Mouse (Mus musculus) CH12F3 (cell line): ENCODE data around the gene Vsx2.

Experiments used
- in situ Hi-C: fragments of 300-500 bp; cut with MboI; formaldehyde crosslinking; loops from 2 replicates; pipeline ENCODE4 v1.14.3; 2020; ENCODE audit warnings: low sequenced_read_pairs

Gene Vsx2

DNA sequence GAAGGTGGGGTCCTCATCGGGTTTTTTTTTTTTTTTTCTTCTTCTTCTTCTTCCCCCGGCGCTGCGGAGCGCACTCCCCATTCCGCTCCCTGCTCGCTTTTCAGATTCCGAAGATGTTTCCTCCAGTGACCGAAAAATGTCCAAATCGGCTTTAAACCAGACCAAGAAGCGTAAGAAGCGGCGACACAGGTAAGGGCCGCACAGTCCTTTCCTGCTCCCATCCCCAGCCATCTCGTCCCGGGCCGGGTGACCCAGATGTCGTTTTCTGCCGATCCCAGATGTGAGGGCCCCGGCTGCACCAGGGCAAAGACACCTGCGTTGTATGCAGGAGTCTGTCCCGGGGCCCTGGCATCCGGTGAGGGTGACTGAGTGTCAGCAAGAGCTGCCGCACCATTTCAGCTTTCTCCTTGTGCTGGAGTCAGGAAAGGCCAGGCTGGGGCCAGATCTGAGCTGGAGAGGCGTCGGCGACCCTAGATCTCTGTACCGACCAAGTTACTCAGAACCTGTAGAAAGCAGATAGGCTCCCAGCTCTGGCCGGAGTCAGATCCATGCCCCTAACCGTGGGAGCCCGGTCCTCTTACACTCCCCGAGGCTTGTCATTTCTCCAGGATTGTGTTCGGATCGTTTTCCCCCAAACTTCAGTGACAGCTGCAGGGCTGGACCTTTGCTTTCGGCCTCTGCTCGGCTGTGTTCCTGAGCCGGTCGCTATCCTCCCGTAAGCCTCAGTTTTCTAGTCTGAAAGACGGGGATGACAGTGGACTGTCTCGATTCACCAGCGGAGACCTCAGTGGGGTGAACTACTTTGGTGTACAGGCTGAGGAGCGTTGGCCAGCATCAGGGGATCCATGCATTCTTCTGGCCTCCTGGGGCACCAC lies 2.1 kb downstream of the Vsx2 start:
- in situ Hi-C loops: no loop called here

DNA sequence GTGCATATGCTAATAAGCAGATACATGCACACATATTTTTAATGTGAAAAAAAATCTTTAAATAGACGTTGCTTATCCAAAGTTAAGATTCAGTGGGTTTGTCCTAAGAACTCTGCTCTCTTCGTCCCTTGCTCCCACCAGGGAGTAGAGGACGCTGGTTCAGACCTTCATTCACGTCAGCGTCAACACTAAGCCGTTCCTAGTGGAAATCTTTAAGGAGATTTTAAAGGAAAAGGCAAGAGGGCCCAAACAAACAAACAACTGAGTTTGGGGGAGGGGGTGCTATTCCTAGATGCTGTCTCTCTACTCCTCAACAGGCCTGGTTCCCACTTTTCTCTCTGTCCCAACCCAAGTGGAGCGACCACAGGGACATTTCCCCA lies 2.8 kb downstream of the Vsx2 start:
- in situ Hi-C loops: no loop called here

DNA sequence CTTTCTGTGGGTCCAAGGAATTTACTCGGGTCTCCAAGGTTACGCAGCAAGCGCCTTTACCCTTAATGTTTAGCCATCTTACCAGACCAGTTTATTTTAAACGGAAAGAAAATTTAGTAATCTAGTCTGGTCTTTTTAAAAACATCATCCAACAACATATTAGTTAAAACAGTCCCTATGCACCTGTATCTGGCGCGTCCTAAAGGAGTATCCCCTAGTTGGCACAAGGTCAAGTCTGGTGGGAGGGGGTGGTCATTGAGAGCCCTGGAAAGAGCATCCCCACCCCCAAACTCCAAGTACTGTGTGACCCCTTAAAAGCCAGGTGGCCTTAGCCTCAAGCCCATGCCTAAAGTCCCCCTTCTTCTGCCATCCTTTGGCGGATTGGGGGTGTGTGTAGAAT lies 3.5 kb downstream of the Vsx2 start:
- in situ Hi-C loops: no loop called here

DNA sequence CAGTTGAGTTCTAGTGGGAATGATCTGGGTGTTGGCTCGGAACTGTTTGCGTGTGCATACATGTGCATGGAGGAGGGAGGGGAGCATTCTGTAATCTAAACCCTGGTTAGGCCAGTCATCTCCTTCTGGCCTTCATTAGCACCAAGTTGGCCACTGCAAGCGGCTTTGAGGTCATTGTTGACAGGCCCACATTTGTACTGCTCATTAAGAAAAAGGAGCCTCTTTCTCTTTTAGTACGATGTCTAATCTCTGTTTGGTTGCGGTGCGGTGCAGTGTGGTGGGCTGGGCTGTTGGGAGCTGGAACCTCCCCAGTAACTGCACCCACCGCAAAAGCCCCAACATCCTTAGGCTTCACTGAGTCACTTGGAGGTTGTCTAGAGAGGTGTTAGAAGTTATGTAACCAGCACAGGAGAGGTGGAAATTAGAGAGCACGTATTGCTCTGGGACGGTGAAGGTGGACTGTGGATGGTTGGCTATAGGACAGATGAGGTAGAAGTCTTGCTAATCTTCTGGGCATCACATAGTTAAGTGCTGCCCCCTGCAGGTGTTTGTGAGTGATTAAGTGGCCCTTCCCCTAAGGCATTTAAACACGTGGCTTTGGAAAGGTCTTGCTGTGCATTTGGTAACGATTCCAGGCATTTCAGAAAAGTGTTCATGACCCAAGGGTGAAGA lies 8.3 kb downstream of the Vsx2 start:
- in situ Hi-C loops: no loop called here

DNA sequence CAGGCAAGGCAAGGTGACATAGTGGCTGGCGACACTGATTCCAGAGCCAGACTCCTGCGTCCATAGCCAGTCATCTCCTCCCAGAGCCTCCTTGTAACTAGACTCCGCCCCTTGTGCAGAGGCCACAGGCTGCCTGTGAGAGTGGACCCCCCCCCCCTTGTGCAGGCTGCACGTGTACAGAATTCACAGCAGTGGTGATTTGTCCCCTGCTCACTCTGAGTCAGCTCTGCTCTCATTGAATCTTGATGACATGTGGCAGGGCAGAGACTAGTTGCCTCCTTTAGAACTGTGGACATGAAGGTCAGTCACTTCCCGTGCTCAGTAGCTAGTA lies 8.8 kb downstream of the Vsx2 start:
- in situ Hi-C loops: no loop called here

DNA sequence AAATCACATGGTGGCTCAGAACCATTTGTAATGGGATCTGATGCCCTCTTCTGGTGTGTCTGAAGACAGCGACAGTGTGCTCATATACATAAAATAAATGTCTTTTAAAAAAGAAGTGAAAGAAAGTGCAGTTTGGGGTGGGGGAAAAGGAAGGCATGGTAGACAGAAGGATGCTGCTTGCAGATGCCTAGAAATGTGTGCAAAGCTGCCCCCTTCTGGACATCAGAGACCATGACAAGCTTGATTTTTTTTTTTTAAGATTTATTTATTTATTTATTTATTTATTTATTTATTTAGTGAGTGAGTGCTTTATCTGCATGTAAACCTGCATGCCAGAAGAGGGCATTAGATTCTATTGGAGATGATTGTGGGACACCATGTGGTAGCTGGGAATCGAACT lies 11.7 kb downstream of the Vsx2 start:
- in situ Hi-C loops: loop anchor here (10.0 kb wide), 1 partner anchor 106 kb away; no protein-coding TSS in a partner anchor

DNA sequence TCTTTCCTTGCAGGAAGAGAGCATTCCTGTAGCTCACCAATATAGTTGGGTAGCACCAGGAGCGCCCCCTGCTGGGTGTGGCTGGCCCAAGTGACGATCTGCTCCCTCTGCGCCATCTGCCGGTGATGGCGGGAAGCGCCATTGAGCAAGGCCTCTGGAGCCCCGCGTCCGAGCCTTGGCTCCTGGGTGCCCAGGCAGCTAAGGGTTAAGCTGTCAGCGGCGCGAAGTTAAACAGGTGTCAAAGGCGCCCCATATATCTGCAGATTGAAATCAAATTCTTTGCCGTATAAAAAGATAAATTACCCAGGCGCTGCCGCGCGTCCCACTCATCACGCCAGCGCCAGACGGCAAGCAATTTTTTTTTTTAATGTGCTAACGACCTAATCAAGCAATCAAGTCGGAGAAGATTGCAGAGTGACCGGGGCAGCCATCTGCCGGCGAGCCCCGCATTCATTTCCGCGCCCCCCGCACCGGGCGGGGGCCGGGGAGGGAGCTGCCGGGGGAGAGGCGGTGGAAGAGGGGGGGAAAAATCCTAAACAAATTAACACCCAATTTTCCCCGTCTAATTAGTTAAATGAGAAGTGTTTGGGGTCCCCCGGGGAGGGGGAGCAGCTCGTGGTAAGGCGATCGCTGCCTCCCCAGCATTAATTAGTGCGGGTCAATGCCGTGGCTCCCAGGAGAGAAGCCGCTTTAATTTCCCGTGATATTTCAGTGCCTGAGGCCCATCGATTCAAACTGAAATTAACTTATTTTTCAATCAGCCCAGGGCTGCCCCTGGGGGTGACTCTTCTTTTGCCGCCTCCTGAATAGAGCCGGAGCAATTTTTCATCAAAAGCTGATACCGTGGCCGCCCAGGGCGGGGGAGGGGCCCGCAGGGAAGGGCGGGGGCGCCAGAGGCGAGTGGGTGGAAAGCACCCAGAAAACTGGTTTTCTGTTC lies 20.5 kb downstream of the Vsx2 start:
- in situ Hi-C loops: loop anchor here (10.0 kb wide), 1 partner anchor 115 kb away; no protein-coding TSS in a partner anchor

DNA sequence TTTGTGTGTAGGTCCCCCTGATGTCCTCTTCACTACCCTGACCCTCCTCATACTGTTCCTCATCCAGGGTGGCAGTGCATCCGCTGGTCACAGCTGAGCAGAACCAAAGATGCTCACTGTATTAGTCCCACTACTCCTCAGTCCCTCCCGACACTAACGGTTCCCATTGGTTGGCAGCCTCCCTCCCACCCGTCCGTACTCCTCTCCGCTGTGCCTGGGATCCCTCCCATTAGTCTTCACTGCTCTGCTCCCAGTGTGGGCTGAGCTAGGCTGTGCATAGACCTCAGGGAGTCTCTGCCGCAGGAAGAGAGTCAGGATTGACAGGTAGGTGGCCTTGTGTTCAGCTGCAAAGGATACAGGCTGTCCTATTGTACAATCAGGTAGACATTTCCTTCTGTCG lies 28.8 kb downstream of the Vsx2 start:
- in situ Hi-C loops: no loop called here

DNA sequence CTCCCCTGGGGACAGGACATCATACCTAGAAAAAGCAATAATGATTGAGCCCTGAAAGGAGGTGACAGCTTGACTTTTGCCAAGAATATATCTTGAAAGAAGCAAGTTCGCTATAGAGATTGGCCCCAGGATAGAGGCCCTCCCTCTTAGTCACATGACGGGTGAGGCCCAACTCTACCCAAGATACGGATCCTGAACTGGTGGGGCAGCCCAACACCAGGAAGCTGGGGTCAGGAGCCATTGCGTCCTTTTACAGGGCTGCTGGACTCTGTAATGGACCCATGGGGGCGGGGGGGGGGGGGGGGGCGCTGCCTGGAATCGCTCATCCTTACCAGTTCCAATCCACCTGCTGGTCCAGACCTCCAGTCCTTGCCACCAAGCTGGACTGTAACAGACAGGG lies 34.4 kb downstream of the Vsx2 start:
- in situ Hi-C loops: no loop called here

DNA sequence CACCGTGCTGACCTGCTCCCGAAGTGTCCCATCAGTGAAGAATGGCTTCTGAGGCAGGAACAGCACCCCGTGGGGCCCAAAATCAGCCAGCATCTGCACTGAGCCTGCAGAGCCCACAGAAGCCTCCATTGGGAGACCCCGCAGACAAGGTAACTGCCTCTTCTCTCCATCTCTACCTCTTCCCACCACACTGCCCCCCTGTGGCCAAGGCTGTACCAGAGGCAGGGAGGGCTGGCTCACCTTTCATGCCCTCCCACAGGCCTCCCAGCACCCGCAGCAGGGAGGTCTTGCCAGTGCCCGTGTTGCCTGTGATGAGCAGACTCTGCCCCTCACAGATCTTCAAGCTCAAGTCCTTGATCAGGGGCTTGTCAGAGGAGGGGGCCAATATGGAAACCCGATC lies 36.3 kb downstream of the Vsx2 start:
- in situ Hi-C loops: no loop called here

DNA sequence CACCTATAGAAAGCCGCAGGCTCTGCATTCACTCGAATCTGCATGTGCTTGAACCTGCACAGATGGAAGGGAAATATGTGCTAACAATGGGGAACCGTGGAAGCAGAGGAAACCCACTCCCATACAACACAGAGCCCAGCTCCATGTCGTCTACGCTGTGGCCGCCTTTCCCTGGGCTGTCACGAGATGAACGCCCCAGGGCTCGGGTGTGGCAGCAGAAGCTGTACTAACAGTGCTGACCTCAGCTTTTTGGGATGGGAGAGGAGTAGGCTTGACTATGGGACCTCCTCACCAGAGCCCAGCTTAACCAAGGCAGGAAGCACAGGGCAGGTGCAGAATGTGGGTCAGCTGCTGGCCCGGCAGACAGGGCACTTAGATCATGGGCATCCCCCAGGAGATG lies 42.2 kb downstream of the Vsx2 start:
- in situ Hi-C loops: no loop called here

DNA sequence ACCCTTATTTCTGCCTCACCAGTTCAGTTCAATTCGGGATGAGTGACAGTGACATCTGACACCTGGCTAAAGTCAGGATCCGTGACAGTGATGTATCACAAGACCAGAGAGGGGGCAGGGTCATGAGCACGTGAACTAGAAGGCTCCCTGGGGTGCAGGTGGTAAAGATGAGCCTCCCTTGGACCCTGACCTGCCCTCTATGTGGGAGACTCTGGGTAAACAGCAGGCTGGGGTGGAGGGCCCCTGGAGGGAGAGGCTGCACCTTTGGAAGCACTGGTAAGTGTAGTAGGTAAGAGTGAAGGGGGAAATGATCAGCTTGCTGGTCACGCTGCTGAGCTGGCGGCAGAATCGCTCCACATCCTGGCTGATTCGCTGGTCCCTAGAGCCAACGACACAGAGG lies 43.0 kb downstream of the Vsx2 start:
- in situ Hi-C loops: no loop called here

DNA sequence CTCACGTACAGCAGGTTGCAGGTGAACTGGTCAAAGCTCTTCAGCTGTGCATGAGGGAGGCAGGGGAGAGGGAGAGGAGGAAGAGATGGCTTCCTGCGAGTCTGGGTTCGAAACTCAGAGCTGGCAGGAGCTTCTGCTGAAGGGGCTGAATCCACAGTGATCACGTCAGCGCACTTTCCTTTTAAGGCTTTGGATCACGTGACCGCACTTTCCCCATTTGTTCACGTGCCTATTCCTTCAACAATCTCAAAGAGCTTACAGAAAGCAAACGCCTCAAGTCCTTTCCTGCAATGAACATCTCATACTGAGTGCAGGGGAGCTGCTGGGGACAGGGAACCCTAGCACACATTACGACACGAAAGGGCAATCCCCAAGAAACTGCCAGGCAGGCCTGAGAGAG lies 44.4 kb downstream of the Vsx2 start:
- in situ Hi-C loops: no loop called here

DNA sequence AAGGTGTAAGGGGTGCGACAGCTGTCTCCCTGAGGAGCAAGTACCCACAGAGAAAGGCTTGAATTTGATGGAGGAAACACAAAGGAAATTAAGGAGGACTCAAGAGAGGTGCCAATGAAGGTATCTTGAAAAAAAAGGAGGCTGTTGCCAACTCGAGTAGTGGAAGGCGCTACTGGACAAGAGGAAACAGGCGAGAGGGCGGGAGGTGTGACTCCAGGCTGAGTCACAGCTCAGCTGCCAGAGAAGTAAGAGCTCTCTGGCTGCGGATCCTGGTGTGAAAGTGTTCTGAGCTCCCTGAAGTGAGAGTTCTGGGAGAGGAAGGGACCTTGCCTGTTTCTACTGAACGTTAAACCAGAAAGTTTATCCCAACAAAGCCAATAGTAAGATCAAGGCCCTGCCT lies 45.0 kb downstream of the Vsx2 start:
- in situ Hi-C loops: no loop called here

DNA sequence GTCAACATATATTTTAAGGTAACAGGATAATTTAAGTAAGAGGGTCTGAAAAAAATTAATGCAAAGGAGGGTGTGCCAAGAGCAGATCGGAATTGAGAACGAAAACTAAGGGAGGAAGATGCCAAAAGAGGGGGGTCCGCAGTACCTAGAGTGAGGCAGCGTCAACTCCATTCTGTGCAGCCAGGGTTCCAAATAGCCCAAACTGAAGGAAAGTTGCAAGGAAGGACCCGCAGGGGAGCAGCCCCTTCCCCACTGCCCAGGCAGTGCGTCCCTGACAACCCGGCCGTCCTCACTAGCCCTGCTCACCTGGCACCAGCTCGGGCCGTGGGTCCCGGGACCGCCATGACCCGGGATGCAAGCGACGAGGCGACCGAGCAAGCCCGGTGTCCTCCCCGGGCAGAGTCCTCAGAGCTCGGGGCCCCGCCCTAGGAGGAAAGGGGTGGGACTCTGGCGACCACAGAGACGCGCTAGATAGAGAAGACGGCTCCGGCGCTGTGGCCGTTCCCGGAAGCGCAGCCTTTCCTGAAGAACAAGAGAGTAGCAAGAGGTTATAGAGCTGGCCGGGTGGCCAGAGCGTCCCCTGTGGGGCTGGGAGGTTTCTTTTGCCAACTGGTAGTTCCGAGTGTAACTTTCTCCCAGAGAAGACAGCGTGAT lies 47.5 kb downstream of the Vsx2 start, which contains the start of gene Abcd4:
TSS of gene Abcd4 (minus strand) at position 437 of the 654 bp plus-strand sequence.
- in situ Hi-C loops: no loop called here

DNA sequence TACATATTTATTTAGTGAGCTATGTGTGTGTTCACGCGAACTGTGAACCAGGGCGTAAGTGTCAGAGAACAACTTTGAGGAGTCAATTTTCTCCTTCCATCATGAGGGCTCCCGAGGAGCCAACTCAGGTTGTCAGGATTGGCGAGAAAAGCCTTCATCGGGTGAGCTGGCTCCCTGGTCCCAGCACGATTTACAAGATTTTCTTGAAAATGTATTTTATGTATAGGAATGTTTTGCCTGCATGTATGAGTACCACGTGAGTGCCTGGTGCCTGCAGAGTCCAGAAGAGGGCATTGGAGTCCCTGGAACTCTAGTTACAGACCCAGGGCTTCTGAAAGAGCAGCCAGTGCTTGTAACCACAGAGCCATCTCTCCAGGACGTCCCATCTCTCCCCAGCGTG lies 48.1 kb downstream of the Vsx2 start:
- in situ Hi-C loops: no loop called here

DNA sequence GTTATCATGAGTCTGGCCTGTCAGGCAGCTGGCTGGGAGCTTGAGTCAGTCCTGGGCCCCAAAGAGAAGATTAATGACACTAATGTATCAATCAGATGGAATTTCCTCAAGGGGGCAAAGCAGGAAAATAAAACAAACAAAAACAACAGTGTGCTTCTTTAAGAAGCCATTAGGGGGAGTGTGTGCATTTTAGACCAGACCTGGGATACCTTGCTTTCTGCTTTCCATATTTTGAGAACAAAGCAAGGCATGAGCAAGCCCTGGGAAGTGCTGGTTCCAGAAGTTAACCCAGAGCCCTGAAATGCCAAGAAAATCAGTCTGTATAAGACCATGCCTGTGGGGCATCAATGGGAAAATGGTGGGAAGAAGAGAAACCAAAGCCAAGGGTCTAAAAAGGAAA lies 51.4 kb downstream of the Vsx2 start:
- in situ Hi-C loops: no loop called here

DNA sequence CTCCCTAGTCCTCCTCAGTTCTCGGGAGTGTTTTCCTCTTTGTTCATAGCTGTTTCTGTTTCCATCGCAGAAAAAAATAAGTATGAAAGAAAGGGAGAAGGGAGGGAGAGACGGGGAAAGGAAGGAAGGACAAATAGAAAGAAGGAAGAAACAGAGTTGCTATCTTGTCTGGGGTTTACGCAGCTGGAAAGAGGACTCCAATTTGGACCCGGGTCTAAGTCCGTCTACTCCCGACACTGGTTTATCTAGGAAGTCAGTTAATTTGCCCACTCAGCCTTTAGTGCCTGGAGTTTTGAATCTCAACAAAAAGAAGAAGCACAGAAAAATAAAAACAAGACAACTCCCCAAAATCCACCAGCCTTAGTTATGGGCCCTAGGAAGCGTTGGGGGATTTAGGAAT lies 55.0 kb downstream of the Vsx2 start:
- in situ Hi-C loops: no loop called here

DNA sequence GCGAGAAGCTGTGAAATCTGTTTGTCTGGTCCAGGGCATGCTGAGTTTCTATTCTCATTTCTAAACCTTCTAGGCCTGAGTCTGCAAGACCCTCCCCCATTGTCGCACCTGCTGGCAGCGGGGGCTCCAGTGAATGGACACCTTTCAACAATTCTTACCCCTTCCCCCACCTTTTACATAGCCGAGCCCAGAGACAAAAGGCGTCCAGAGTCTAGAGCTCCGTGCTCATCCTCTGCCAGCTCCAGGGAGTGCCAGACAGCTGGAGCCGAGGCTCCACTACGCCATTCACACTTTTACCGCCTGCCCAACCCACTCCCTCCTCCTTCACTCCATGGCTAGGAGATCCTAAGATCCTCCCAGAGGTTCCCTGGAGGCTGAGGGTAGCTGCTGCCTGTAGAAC lies 55.6 kb downstream of the Vsx2 start:
- in situ Hi-C loops: no loop called here

DNA sequence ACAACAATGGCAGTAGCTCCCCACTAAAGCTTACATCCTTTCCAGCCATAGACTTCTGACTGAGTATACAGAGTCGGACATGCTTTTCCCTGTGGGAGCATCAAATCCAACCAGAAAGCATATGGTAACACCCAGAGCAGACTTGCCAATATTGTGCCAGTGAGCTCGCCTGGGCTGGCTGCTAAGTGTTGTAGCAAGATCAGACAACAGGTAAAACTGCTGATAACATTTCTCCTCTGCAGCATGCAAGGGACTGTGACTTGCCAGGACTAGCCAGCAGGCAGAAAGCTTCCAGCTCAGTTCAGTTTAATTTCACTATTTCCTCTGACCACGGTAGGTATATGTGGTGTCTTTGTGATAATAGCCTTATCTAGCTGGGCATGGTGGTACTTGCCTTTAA lies 62.3 kb downstream of the Vsx2 start:
- in situ Hi-C loops: no loop called here

DNA sequence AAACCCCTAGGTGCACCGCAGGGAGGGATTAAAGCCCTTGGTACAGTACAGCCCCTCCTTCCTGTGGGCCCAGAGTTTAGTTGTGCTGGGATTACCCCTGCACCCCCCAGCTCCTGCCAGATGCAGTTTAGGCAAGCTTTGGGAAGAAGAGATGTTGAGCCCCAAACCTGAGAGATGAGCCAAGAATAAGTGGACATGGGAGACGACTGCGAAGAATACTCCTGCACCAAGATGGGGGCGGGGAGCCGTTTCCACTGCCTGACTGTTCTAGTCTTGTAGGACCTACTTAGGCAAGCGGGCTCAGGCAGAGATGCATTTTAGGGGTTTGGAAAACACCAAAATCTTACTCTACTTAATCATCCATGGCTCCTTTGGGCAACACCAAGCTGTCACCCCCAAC lies 70.7 kb downstream of the Vsx2 start:
- in situ Hi-C loops: no loop called here
